Mouse (Mus musculus) adrenal gland (tissue): ENCODE measurements around the gene Axdnd1.
"Not testable (repeated sequence)": the region's sequence is repeated elsewhere in the genome, so short reads cannot be mapped to it uniquely, and the experiment has no call there.

Source experiments
- intact Hi-C: fragments of 180-260 bp; cut with DNase I; formaldehyde crosslinking; loops from one replicate; pipeline ENCODE4 v1.15.1; 2025

Gene Axdnd1

GRCm38 (mm10) chr1:156437726-156438125 is 16.8 kb upstream of the Axdnd1 start:
- intact Hi-C loops, result no loop called here

GRCm38 (mm10) chr1:156437016-156437708 is 16.2 kb upstream of the Axdnd1 start:
- intact Hi-C loops, result no loop called here

GRCm38 (mm10) chr1:156433497-156433896 is 12.5 kb upstream of the Axdnd1 start:
- intact Hi-C loops, result no loop called here

DNA sequence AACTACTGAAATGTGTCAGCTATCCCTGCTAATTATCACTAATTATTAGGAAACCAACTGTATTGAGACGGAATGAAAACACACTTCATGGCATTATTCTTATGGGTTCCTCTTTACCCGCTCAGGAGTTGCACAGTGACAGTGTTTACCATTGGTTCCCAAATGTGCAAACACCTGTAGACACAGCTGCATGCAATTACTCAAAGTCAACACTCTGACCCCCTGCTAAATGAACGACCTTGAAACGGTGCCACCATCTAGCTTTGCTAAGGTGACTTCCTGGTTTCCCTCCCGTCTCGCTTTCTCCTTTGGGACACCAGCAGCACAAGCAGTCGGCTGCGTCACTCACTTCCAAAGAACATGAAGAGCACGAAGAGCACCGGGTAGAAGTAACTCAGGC is 11.5 kb upstream of the Axdnd1 start:
- intact Hi-C loops, result no loop called here

DNA sequence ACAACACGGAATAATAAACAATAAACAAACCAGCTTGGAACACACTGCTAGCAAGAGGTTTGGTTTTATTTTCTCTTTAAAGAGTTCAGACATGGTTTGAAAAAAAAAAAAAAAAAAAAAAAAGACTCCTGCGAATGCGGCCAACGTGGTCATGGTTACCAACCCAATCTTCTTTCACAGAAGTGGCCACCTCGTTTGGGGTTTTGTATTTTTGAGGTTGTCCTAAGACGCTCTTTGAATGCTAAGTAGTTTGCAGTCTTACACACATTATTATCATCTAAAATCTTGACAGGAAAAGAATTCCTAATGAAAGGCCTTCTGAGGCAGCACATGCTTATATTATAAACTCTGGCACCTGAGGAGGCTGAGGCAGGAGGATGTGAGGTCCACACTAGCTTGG is 7.5 kb upstream of the Axdnd1 start:
- intact Hi-C loops, result no loop called here

GRCm38 (mm10) chr1:156425746-156426145 is 4.8 kb upstream of the Axdnd1 start:
- intact Hi-C loops, result no loop called here

GRCm38 (mm10) chr1:156424054-156424453 is 3.1 kb upstream of the Axdnd1 start:
- intact Hi-C loops, result loop anchor here (5.0 kb wide), 1 partner anchor 48 kb away; the partner anchor contains the start of gene Soat1

GRCm38 (mm10) chr1:156423493-156423892 is 2.5 kb upstream of the Axdnd1 start:
- intact Hi-C loops, result loop anchor here (5.0 kb wide), 1 partner anchor 49 kb away; the partner anchor contains the start of gene Soat1

- intact Hi-C loops, result loop anchor here (5.0 kb wide), 1 partner anchor 49 kb away; the partner anchor contains the start of gene Soat1
Measured at GRCm38 (mm10) chr1:156422856-156423255, 1.9 kb upstream of the Axdnd1 start.

DNA sequence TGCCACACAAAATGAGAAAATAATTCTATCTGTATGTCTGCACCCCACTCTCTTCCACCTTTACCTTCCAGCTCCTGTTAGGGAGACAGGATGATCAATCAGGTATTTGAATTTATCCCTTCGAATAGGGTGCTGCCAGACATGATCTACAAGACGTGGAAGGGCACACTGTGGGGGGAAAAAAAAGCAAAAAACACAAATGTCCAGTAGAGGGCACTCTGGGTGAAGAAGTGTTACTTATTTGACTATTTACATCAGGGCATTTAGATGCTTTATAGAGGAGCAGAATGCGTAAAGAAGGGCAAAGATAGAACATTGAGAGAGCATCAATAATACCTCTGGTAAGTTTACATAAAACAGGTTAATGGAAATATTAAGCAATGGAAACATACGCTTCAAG is 2.8 kb downstream of the Axdnd1 start:
- intact Hi-C loops, result loop anchor here (5.0 to 10.0 kb wide), 3 partner anchors 124 to 214 kb away; no protein-coding TSS in a partner anchor

DNA sequence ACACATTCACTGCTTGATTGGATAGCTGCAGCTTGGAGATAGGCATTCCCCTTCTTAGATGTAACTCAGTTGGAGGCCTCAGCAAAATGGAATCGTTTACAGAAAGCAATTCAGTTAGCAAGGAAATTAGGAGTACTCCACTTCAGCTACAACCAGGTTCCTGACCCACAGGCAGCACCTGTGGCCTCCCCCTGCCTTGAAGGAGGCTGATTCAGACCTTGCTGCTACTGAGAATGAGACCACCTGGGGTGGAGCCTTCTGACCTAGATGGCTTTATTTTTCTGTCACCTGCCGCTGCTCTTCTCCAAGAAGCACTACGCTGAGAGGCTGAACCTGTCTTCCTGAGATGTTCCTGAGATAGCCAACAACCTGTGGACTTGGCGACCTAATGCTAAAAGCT is 12.4 kb downstream of the Axdnd1 start:
- intact Hi-C loops, result no loop called here

GRCm38 (mm10) chr1:156408004-156408403 is 13.0 kb downstream of the Axdnd1 start:
- intact Hi-C loops, result no loop called here

DNA sequence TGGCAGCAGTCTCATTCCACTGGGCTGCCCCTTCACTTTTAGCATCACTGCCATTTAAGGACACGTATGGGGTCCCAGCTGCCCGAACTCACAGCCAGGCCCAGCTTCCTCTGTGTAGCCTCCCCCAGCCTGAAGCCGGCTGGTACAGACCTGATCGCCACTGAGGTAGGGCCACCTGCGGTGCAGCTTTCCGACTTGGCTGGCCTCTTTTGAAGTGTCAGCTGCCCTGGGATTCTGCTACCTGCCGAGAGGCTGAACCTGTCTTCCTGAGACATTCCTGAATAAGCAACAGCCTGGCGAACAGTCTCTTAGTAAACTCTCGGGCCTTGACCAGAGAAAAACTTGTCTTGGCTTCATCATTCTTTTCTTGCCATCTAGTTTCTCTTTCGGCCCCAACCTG is 17.7 kb downstream of the Axdnd1 start:
- intact Hi-C loops, result no loop called here

DNA sequence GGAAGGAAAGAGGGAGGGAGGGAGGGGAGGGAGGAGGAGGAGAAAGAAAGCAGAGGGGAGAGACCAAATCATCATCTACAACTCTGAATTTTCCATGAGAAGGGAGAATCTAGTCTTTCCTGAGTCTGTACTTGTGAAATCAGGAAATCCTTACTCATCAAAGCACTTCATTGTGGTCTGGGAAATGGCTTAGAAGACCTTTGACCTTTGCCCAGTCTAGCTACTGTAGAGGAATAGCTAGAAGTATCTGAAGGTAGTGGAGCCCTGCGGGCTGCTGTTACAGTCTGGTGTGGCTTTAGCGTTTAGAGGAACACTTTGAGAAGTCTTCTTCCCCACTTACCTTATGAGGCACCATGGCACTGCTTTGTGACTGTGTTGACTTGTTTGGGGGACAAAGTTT is 18.5 kb downstream of the Axdnd1 start:
- intact Hi-C loops, result no loop called here

GRCm38 (mm10) chr1:156400159-156400558 is 20.8 kb downstream of the Axdnd1 start:
- intact Hi-C loops, result not testable (repeated sequence)

DNA sequence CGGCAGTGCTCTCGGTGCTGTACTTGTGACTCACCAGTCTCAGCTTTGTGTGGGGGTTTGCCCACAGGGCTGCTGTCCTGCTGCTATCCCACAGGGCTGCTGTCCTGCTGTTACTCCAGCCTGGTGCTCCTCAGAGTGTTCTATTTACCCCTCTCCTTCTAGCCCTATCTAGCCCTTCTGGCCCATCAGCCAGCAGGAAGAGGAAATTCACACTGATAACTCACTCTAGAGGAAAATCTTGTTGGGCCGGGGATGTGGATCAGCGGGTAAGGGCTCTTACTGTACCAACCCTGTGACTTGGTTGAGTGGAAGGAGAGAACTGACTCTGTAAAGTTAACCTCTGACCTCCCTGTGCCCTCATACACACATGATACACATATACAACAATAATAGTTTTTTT is 27.8 kb downstream of the Axdnd1 start:
- intact Hi-C loops, result no loop called here

DNA sequence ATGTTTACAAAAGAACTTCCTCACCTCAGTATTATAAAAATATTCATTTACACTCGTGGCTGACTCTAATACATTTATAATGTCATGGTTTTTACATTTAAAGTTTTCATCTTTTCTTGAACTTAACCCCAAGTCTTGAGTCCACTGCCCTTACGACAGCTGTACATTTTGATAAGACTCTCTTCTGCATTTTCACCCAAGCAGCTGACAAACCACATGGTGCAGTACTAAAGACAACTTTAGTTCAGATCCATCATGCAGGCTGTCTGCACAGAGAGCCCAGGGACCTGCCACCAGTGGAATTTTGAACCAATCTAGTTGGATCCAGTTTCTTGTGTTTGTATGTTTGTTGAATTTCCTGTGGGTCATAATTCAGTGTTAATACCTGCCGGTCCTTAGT is 34.1 kb downstream of the Axdnd1 start:
- intact Hi-C loops, result no loop called here

DNA sequence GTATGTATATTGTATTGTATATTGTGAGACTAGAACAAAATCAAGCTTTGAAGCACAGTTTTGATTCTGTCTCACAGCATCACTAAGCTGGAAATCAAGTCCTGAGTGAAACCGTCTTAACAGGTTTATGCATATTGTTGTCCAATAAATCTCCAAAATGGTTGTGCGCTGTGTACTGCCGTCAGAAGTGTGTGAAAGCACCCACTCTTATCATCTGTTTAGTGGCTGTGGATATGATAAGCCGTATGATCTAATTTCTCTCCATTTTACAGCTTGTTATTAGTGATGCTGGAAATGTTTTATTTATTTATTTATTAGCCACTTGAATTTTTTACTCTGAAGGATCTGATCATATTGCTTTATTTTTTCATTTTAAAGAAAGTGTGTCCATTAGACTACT is 34.7 kb downstream of the Axdnd1 start:
- intact Hi-C loops, result no loop called here

GRCm38 (mm10) chr1:156381217-156381616 is 39.7 kb downstream of the Axdnd1 start:
- intact Hi-C loops, result no loop called here

- intact Hi-C loops, result no loop called here
Measured at GRCm38 (mm10) chr1:156365740-156366139, 55.2 kb downstream of the Axdnd1 start, which contains the start of gene Gm2000. Gm2000 (plus strand) TSS chr1:156366040.

GRCm38 (mm10) chr1:156352466-156352865 is 68.5 kb downstream of the Axdnd1 start:
- intact Hi-C loops, result no loop called here

DNA sequence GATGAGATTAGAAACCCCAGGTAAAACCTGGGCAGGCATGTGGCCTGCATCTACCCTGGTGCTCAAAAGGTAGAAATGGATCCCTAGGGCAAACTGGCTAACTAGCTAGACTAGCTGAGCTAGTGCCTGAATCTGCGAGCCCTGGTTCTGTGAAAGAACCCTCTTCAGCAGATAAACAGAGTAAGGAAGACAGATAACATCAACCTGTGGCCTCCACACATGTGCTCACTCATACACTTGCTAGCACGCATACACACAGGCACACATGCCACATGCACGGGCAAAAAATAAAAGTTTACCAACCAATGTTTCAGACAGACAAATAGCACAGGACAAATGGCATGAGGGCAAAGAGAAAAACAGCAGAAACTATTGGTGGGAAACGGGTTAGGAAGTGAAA is 70.5 kb downstream of the Axdnd1 start:
- intact Hi-C loops, result no loop called here

DNA sequence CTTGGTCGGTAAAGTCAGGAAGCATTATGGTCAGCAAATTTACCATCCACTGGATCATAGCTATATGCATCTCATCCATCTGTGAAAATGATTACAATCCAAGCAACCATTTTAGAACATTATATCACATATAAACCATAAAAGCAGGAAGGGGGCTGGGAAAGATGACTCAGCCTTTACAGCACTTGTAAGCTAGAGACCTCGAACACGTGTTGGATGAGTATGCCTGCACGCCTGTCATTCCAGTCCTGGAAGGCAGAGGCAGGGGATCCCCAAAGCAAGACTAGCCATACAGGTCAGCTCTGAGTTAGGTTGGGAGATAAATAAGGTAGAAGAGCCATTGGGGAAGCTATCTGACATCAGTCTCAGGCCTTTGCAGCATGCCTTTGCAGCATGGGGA is 71.9 kb downstream of the Axdnd1 start:
- intact Hi-C loops, result no loop called here
